Mouse (Mus musculus) olfactory bulb, adult 2 months (tissue): ENCODE measurements around the gene Sgtb.

Source experiments
- CTCF ChIP-seq: fragments of 200-500 bp; IDR thresholded peaks from 2 replicates; pipeline ENCODE4 v1.5.1; 2012; ENCODE audit warnings: low read depth, mild to moderate bottlenecking, low read length, moderate library complexity; ENCODE audit not compliant: insufficient read depth
- POLR2A ChIP-seq: fragments of 200-500 bp; IDR thresholded peaks from 2 replicates; pipeline ENCODE4 v1.6.1; 2012; ENCODE audit warnings: mild to moderate bottlenecking, low read depth, low read length, moderate library complexity; ENCODE audit not compliant: insufficient read depth

DNA sequence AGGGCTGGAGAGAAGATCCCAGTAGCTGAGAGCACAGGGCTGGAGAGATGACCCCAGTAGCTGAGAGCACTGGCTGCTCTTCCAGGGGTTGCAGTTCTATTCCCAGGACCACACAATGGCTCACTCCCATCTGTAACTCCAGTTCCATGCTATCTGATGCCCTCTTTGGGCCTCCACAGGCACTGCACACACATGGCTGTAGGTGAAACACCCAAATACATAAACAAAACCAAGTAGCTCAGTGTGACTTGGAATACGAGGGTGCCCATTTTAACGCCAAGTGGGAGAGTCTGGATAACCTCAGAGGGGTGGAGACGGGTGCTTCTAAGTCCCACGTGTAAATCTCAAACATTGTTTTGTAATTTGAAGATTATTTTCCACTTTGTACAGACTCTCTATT, 9.1 kb upstream of the Sgtb start:
- TF ChIP-seq POLR2A (no peak), CTCF (no peak)
